Mouse (Mus musculus) ES-Bruce4 (cell line): ENCODE data around the gene Gatad2a. TPM values are rescaled to one million over a fixed set of nuclear protein-coding genes. Genes with fewer than 3 reads are reported as not detected.
A peak's percentile ranks its signal among the peaks of the same experiment; 100 is the strongest.

Source experiments
- H3K27ac ChIP-seq: 2 replicates; pipeline ENCODE4 v1.5.1; 2012; ENCODE audit warnings: low read length, inconsistent platforms; ENCODE audit not compliant: insufficient read depth
- H3K27me3 ChIP-seq: 2 replicates; pipeline ENCODE4 v1.6.1; 2012; ENCODE audit warnings: mild to moderate bottlenecking, low read length, inconsistent platforms; ENCODE audit not compliant: control insufficient read depth, poor library complexity, insufficient read depth, severe bottlenecking
- H3K36me3 ChIP-seq: 2 replicates; pipeline ENCODE4 v1.6.1; 2012; ENCODE audit warnings: inconsistent platforms, mild to moderate bottlenecking, low read length, moderate library complexity; ENCODE audit not compliant: control insufficient read depth, poor library complexity, insufficient read depth, severe bottlenecking
- H3K4me1 ChIP-seq: one replicate; pipeline ENCODE4 v1.8.1; 2011; ENCODE audit warnings: low read length; ENCODE audit not compliant: control insufficient read depth, insufficient read depth
- H3K4me3 ChIP-seq: 2 replicates; pipeline ENCODE4 v1.5.1; 2011; ENCODE audit warnings: low read depth, mild to moderate bottlenecking, low read length
- H3K9ac ChIP-seq: 2 replicates; pipeline ENCODE4 v1.6.1; 2012; ENCODE audit warnings: low read depth, mild to moderate bottlenecking, inconsistent platforms; ENCODE audit not compliant: poor library complexity, severe bottlenecking
- H3K9me3 ChIP-seq: replicated peaks from 2 replicates; pipeline ENCODE4 v1.6.1; 2012; ENCODE audit warnings: mild to moderate bottlenecking, low read length, inconsistent platforms; ENCODE audit not compliant: control insufficient read depth, poor library complexity, insufficient read depth, severe bottlenecking
- CTCF ChIP-seq: IDR thresholded peaks from one replicate; pipeline ENCODE4 v1.8.1; 2011; ENCODE audit warnings: low read depth, low read length
- EP300 ChIP-seq: IDR thresholded peaks from 2 replicates; pipeline ENCODE4 v1.6.1; 2011; ENCODE audit warnings: low read depth, low read length; ENCODE audit not compliant: insufficient read depth
- POLR2A ChIP-seq: IDR thresholded peaks from one replicate; pipeline ENCODE4 v1.8.1; 2011; ENCODE audit warnings: low read length; ENCODE audit not compliant: insufficient read depth
- polyA plus RNA-seq: library from polyadenylated mRNA; stranded (reverse); fragments of >200 nt; gene quantifications from 2 replicates; pipeline ENCODE4 v1.2.4, GENCODE M21; 2011; ENCODE audit warnings: low read depth; ENCODE audit not compliant: missing spikeins, insufficient read depth, insufficient read length

The Gatad2a gene
- polyA plus RNA-seq, 1 experiment = 155 TPM

DNA sequence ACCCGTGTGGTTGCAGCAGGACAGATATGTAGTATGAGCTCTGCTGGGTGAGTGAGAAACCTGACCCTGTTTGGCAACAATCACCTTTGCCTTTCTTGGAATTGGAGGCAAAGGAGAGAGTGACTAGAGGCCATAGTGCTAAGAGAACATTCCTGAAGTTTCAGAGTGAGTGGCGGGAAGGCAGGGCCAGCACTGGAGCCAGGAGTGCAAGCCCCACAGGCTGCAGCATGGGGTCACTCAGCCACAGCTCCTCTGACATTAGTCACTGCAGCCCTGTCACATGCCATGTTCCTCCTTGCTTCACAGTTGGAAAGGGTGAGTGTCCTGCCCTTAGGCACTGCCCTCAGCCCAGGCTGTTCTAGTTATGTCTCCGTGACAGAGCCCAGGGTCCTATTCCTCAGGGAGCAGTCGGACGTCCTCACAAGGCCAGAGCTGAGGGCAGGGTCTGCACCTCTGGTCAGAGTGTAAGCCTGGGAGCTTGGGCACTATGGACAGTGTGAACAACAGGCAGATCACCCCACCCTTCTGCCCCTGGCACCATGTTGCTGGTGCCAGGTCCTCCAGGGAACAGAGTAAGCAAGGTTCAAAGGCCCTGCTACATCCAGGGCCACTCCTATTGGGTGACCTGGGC, 128.4 kb downstream of the Gatad2a start:
- no peak overlapping the region for H3K9ac ChIP-seq
- H3K27ac ChIP-seq = no peak overlapping the region
- H3K27me3 ChIP-seq = no peaks in the 10 kb centered on the region
- no peak for TF ChIP-seq POLR2A
- no peak for TF ChIP-seq CTCF
- TF ChIP-seq EP300 = no peak
- no peak overlapping the region for H3K4me3 ChIP-seq
- H3K9me3 ChIP-seq = no peaks in the 10 kb centered on the region
- no peaks in the 10 kb centered on the region for H3K36me3 ChIP-seq
- H3K4me1 ChIP-seq = no peaks in the 10 kb centered on the region

DNA sequence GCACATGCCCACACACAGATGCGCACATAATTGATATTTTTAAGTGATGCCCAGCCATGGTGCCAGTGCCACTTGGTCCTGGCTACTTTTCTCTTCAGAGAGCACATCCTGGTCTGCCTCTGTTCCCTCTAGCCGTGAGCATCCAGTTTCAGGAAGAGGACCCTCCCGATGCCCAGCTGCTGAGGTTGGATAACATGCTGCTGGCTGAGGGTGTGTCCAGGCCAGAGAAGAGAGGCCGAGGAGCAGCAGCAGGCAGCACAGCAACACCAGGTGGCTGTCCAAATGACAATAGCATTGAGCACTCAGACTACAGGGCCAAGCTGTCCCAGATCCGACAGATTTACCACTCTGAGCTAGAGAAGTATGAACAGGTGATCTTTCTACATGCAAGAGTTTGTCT, 132.0 kb downstream of the Gatad2a start:
- no peaks in the 10 kb centered on the region for H3K4me1 ChIP-seq
- no peaks in the 10 kb centered on the region for H3K36me3 ChIP-seq
- no peaks in the 10 kb centered on the region for H3K9me3 ChIP-seq
- H3K4me3 ChIP-seq = no peak overlapping the region
- TF ChIP-seq EP300 (no peak), CTCF (no peak), POLR2A (no peak)
- H3K27ac ChIP-seq = no peak overlapping the region
- no peaks in the 10 kb centered on the region for H3K27me3 ChIP-seq
- no peak overlapping the region for H3K9ac ChIP-seq

GRCm38 (mm10) chr8:69863387-69864020, 132.7 kb downstream of the Gatad2a start:
- TF ChIP-seq EP300 (no peak), POLR2A (no peak)
- H3K4me1 ChIP-seq = no peaks in the 10 kb centered on the region
- no peak overlapping the region for H3K27ac ChIP-seq

DNA sequence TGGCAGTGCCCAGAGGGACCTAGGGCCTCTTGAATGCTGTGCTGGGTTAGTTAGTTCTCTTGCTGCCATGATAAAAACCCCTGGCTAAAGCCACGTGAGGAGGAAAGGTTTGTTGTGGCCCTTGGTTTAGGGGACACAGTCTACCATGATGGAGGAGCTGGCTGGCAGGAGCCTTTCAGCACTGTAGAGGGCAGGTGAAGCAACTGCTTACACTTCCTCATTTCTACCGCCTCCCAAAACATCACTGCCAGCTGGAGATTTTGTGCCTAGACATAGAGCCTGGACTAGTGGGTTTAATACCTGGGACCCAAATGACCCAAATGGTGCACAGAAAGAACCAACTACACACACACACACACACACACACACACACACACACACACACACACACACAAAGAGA, 134.9 kb downstream of the Gatad2a start:
- Histone ChIP-seq H3K27ac (no peak overlapping the region), H3K27me3 (no peaks in the 10 kb centered on the region), H3K9me3 (no peaks in the 10 kb centered on the region), H3K4me3 (no peak overlapping the region), H3K4me1 (no peaks in the 10 kb centered on the region), H3K36me3 (no peaks in the 10 kb centered on the region), H3K9ac (no peak overlapping the region)
- TF ChIP-seq EP300 (no peak), POLR2A (no peak), CTCF (no peak)

More at GRCm38 (mm10) chr8:69863387-69864020, 132.7 kb downstream of the Gatad2a start:
- H3K36me3 ChIP-seq = no peaks in the 10 kb centered on the region
- H3K27me3 ChIP-seq = no peaks in the 10 kb centered on the region
- no peaks in the 10 kb centered on the region for H3K9me3 ChIP-seq
- no peak overlapping the region for H3K9ac ChIP-seq
- H3K4me3 ChIP-seq = no peak overlapping the region

GRCm38 (mm10) chr8:69860807-69861206, 135.4 kb downstream of the Gatad2a start:
- no peaks in the 10 kb centered on the region for H3K4me1 ChIP-seq
- no peak overlapping the region for H3K27ac ChIP-seq
- TF ChIP-seq POLR2A (no peak), CTCF (peak; percentile 76)
- no peaks in the 10 kb centered on the region for H3K27me3 ChIP-seq
- H3K9me3 ChIP-seq = no peaks in the 10 kb centered on the region
- no peaks in the 10 kb centered on the region for H3K36me3 ChIP-seq
- no peak overlapping the region for H3K4me3 ChIP-seq
- no peak overlapping the region for H3K9ac ChIP-seq

Other genes with a start within 250 kb of the Gatad2a start
- 6.5 and 7.0 TPM in 2 replicates for gene Zfp963, start 246.4 kb downstream of the Gatad2a start, polyA plus RNA-seq
- gene Gm20422, start 221.5 kb downstream of the Gatad2a start, polyA plus RNA-seq = not detected in 2 replicates
- 31.1 and 32.2 TPM in 2 replicates for gene Atp13a1, start 205.2 kb downstream of the Gatad2a start, polyA plus RNA-seq
- gene Zfp866, start 205.2 kb downstream of the Gatad2a start, polyA plus RNA-seq = 38.3 and 41.1 TPM in 2 replicates
- gene Gmip, start 187.7 kb downstream of the Gatad2a start, polyA plus RNA-seq = 11.6 and 12.6 TPM in 2 replicates
- 10.1 and 10.8 TPM in 2 replicates for gene Lpar2, start 174.0 kb downstream of the Gatad2a start, polyA plus RNA-seq
- gene Pbx4, start 163.9 kb downstream of the Gatad2a start, polyA plus RNA-seq = 22.4 and 26.7 TPM in 2 replicates
- gene Cilp2, start 108.7 kb downstream of the Gatad2a start, polyA plus RNA-seq = 0.96 and 1.2 TPM in 2 replicates
- not detected in 2 replicates for gene Tssk6, start 94.2 kb downstream of the Gatad2a start, polyA plus RNA-seq
- gene Ndufa13, start 93.8 kb downstream of the Gatad2a start, polyA plus RNA-seq = 70.5 and 70.8 TPM in 2 replicates
- 3.4 and 4.2 TPM in 2 replicates for gene Yjefn3, start 93.7 kb downstream of the Gatad2a start, polyA plus RNA-seq
- gene Mau2, start 46.4 kb upstream of the Gatad2a start, polyA plus RNA-seq = 40.2 and 41.0 TPM in 2 replicates
- 36.5 and 37.3 TPM in 2 replicates for gene Sugp1, start 46.4 kb upstream of the Gatad2a start, polyA plus RNA-seq
- gene Tm6sf2, start 76.5 kb upstream of the Gatad2a start, polyA plus RNA-seq = 0.99 and 1.4 TPM in 2 replicates
- gene Hapln4, start 87.1 kb upstream of the Gatad2a start, polyA plus RNA-seq = 2.2 TPM in 2 replicates
- 1.4 and 1.6 TPM in 2 replicates for gene Ncan, start 124.5 kb upstream of the Gatad2a start, polyA plus RNA-seq
- gene Nr2c2ap, start 134.9 kb upstream of the Gatad2a start, polyA plus RNA-seq = 38.0 and 42.7 TPM in 2 replicates
- 7.9 and 8.2 TPM in 2 replicates for gene Rfxank, start 142.8 kb upstream of the Gatad2a start, polyA plus RNA-seq
- 24.1 and 28.3 TPM in 2 replicates for gene Borcs8, start 143.1 kb upstream of the Gatad2a start, polyA plus RNA-seq
- 4.4 and 5.8 TPM in 2 replicates for gene Mef2b, start 143.3 kb upstream of the Gatad2a start, polyA plus RNA-seq
- gene Tmem161a, start 176.0 kb upstream of the Gatad2a start, polyA plus RNA-seq = 36.5 and 43.1 TPM in 2 replicates
- gene Slc25a42, start 215.9 kb upstream of the Gatad2a start, polyA plus RNA-seq = 7.8 and 9.3 TPM in 2 replicates
- gene Sugp2, start 237.8 kb upstream of the Gatad2a start, polyA plus RNA-seq = 46.0 and 47.2 TPM in 2 replicates
- 5.7 and 11.8 TPM in 2 replicates for gene Armc6, start 238.1 kb upstream of the Gatad2a start, polyA plus RNA-seq